Mouse (Mus musculus) gastrocnemius, adult 2 months (tissue): ENCODE measurements at regions not wholly inside any gene's neighbourhood (a gene's known extent, or its start where the extent isn't known, plus 50 kb on each side); places are given as distances from the start of the nearest gene placed in this dataset.

Experiments used
- DNase-seq: peaks from one replicate; pipeline ENCODE4 v3.0.0; 2022
- H3K27ac ChIP-seq: fragments of 200-600 bp; 2 replicates; pipeline ENCODE4 v1.8.1; 2022; ENCODE audit warnings: mild to moderate bottlenecking
- H3K4me3 ChIP-seq: fragments of 200-600 bp; 2 replicates; pipeline ENCODE4 v1.8.1; 2022; ENCODE audit warnings: mild to moderate bottlenecking, moderate library complexity
- CTCF ChIP-seq: fragments of 200-600 bp; IDR thresholded peaks from 2 replicates; pipeline ENCODE4 v1.8.1; 2022; ENCODE audit warnings: antibody characterized with exemption, mild to moderate bottlenecking, moderate library complexity
- intact Hi-C: fragments of 180-260 bp; cut with DNase I; formaldehyde crosslinking; loops from one replicate; pipeline ENCODE4 v1.15.1; 2025

DNA sequence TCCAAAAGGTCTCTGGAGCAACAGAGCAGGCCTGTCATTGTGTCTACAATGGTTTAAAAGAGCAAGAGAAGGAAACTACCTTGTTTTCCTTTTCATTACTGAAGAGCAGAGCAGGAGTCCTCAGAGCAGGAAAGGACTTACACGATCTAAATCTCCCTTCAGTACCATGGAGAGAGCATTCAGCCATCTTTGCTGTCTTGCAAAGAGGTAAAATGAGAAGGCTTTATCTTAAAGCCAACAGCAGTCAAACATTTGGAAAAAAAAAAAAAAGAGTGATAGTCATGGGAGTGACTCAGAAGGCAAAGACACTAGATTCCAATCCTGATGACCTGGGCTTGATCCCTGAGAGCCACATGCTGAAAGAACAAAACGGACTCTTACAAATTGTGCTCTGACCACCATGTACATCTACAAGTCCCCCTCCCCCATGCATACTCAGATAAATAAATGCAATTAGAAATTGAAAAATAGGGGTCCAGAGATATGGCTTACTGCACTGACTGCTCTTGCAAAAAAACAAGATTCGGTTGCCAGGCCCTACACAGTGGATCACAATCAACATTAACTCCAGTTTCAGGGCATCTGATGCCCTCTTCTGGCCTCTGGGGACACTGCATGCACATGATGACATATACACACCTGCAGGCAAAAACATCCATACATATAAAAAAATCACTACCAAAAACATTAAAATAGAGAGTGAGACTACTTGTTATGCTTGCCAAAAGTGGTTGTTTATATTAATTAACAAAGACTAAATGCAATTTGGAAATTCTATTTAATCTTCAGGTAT lies 397.6 kb upstream of the Kif2a start:
- H3K4me3 ChIP-seq = no peak overlapping the region
- DNase-seq = no peak
- H3K27ac ChIP-seq = no peak overlapping the region
- 0 out of 2 replicates have a peak, but pooled peaks have one; percentile 6 for TF ChIP-seq CTCF
- intact Hi-C loops = no loop called here

- H3K4me3 ChIP-seq = no peak overlapping the region
- H3K27ac ChIP-seq = no peak overlapping the region
- TF ChIP-seq CTCF = no peak
- DNase-seq = no peak
- intact Hi-C loops = no loop called here
Measured at GRCm38 (mm10) chr13:107410267-107410666, 388.3 kb upstream of the Kif2a start.

GRCm38 (mm10) chr13:107407674-107408026 lies 385.7 kb upstream of the Kif2a start:
- no peak for DNase-seq
- intact Hi-C loops = no loop called here
- H3K4me3 ChIP-seq = no peak overlapping the region
- TF ChIP-seq CTCF = no peak
- H3K27ac ChIP-seq = no peak overlapping the region

GRCm38 (mm10) chr13:107406977-107407673 lies 385.2 kb upstream of the Kif2a start:
- no peak for DNase-seq
- no peak overlapping the region for H3K4me3 ChIP-seq
- TF ChIP-seq CTCF = no peak
- no peak overlapping the region for H3K27ac ChIP-seq
- intact Hi-C loops = no loop called here

GRCm38 (mm10) chr13:107398621-107399363 lies 376.9 kb upstream of the Kif2a start:
- DNase-seq = no peak
- no peak overlapping the region for H3K4me3 ChIP-seq
- TF ChIP-seq CTCF = no peak
- intact Hi-C loops = no loop called here
- H3K27ac ChIP-seq = no peak overlapping the region

DNA sequence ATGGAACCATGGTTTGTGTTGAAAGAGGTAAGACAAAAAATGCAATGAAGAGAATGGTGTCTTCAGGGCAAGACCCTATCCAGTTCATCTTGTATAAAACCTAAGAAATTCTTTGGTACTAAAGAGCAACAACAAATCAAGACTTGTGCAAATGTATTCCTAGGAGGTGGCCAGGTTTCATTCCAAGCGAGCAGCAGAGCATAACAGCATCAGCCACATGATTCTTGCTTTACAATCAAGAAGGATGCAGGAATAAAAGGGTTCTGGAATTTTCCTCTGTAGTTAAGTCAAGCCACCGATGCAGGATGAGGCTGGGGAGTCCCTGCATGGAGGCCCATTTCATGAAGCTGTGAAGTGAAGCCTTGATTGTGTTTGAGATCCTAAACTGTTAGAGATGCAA lies 374.1 kb upstream of the Kif2a start:
- no peak for TF ChIP-seq CTCF
- DNase-seq = no peak
- intact Hi-C loops = no loop called here
- Histone ChIP-seq H3K27ac (no peak overlapping the region), H3K4me3 (no peak overlapping the region)

GRCm38 (mm10) chr13:107394451-107394850 lies 372.5 kb upstream of the Kif2a start:
- no peak overlapping the region for H3K4me3 ChIP-seq
- DNase-seq = peak; percentile 30
- TF ChIP-seq CTCF = no peak
- no peak overlapping the region for H3K27ac ChIP-seq
- intact Hi-C loops = no loop called here

DNA sequence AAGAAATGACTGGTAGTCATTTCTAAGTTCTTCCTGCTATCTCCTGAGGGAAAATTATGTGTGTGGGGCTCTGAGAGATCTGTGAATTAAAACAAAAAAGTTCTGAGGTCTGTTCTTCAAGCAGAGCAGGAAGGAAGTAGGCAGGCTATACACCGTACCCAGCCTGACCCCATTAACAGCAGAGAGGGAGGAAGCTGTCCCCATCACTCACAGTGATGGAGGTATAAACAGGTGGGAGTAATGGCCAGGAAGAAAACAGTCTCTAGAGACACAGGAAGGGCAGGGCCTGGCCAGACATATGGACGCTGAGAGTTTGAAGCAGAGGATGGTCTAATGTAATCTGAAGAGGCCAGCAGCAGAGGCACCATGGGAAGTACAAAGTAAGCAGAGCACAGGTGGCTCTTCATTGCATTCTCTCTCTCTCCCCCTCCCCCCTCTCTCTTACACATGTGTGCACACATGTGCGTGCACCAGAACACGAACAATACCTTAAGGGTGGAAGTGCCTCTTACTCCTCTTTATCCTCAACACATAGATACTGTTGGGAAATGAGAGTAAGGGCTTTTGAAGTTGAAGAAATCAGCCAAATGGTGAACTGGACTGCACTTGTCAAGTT lies 367.7 kb upstream of the Kif2a start:
- DNase-seq = no peak
- H3K27ac ChIP-seq = no peak overlapping the region
- TF ChIP-seq CTCF = no peak
- intact Hi-C loops = no loop called here
- H3K4me3 ChIP-seq = no peak overlapping the region

DNA sequence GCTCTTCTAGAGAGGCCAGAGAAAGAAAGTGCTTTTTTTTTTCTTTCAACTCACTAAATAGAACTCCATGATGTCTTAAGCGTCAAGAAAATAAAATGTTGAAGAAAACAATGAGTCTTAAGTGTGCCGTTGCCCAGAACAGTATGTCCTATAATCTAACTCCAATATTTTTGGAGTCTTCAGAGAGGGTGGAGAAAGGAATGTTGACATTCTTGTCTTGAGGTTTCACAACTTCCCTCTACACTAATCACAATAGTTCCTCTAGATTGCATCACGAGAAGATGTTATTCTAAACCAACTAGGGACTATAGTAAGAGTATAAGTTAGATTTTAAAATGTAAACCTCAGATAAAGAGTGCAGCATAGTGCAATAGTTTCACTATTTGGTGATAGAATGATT lies 367.1 kb upstream of the Kif2a start:
- no peak for TF ChIP-seq CTCF
- intact Hi-C loops = no loop called here
- DNase-seq = no peak
- Histone ChIP-seq H3K27ac (no peak overlapping the region), H3K4me3 (no peak overlapping the region)

GRCm38 (mm10) chr13:107378076-107378475 lies 356.1 kb upstream of the Kif2a start:
- Histone ChIP-seq H3K27ac (no peak overlapping the region), H3K4me3 (no peak overlapping the region)
- no peak for DNase-seq
- intact Hi-C loops = no loop called here
- no peak for TF ChIP-seq CTCF

GRCm38 (mm10) chr13:107372666-107373065 lies 350.7 kb upstream of the Kif2a start:
- intact Hi-C loops = no loop called here
- Histone ChIP-seq H3K27ac (no peak overlapping the region), H3K4me3 (no peak overlapping the region)
- DNase-seq = no peak
- no peak for TF ChIP-seq CTCF

- H3K4me3 ChIP-seq = no peak overlapping the region
- DNase-seq = no peak
- H3K27ac ChIP-seq = no peak overlapping the region
- no peak for TF ChIP-seq CTCF
- intact Hi-C loops = no loop called here
Measured at GRCm38 (mm10) chr13:107371616-107372582, 350.0 kb upstream of the Kif2a start.
